Mouse (Mus musculus) forebrain, postnatal 0 days (tissue): ENCODE results near the gene Fam163b. TPM values are rescaled to one million over a fixed set of nuclear protein-coding genes. Genes with fewer than 3 reads are reported as not detected.
A peak's percentile ranks its signal among the peaks of the same experiment; 100 is the strongest.

ENCODE experiments used
- ATAC-seq: fragments of 200-750 bp; cut with Nextera tagmentation; 2 replicates; pipeline ENCODE4 v1.8.0; 2017; ENCODE audit warnings: mild to moderate bottlenecking, moderate library complexity
- DNase-seq: peaks from one replicate; pipeline ENCODE4 v3.0.0-alpha.2; 2015
- H3K27ac ChIP-seq: fragments of 300-500 bp; sonication (generic); 2 replicates; pipeline ENCODE4 v1.5.1; 2014; ENCODE audit warnings: low read depth, mild to moderate bottlenecking, antibody characterized with exemption, low read length, moderate library complexity, mixed read lengths
- H3K27me3 ChIP-seq: fragments of 300-500 bp; sonication (generic); 2 replicates; pipeline ENCODE4 v1.6.1; 2014; ENCODE audit warnings: mild to moderate bottlenecking, low read length, mixed read lengths; ENCODE audit not compliant: insufficient read depth
- H3K36me3 ChIP-seq: fragments of 300-500 bp; sonication (generic); 2 replicates; pipeline ENCODE4 v1.6.1; 2014; ENCODE audit warnings: mild to moderate bottlenecking, moderate library complexity; ENCODE audit not compliant: insufficient read depth
- H3K4me1 ChIP-seq: fragments of 300-500 bp; sonication (generic); 2 replicates; pipeline ENCODE4 v1.6.1; 2014; ENCODE audit warnings: antibody characterized with exemption; ENCODE audit not compliant: insufficient read depth
- H3K4me2 ChIP-seq: fragments of 300-500 bp; sonication (generic); 2 replicates; pipeline ENCODE4 v1.6.1; 2014; ENCODE audit warnings: low read depth, mild to moderate bottlenecking, moderate library complexity
- H3K4me3 ChIP-seq: fragments of 300-500 bp; sonication (generic); 2 replicates; pipeline ENCODE4 v1.5.1; 2014; ENCODE audit warnings: low read depth, low read length, mixed read lengths
- H3K9ac ChIP-seq: fragments of 300-500 bp; sonication (generic); 2 replicates; pipeline ENCODE4 v1.6.1; 2014; ENCODE audit warnings: mild to moderate bottlenecking
- H3K9me3 ChIP-seq: fragments of 300-500 bp; sonication (generic); 2 replicates; pipeline ENCODE4 v1.6.1; 2016; ENCODE audit warnings: low read length
- CTCF ChIP-seq: sonication (generic); IDR thresholded peaks from 2 replicates; pipeline ENCODE4 v1.5.1; 2016; ENCODE audit warnings: antibody characterized with exemption, control low read depth, low read depth
- WGBS: fragments of 180-500 bp; shearing (Covaris S2); extraction: QIAGEN DNeasy Blood & Tissue Kit; methylation state at CpG from one replicate; pipeline ENCODE4 v1.1.7; 2014; 5-methylcytosine and 5-hydroxymethylcytosine counted together
- polyA plus RNA-seq: library from polyadenylated mRNA; unstranded; fragments of >200 nt; fragmentation: Nextera tagmentation; extraction: Ambion mirVana; gene quantifications from 2 replicates; pipeline ENCODE4 v1.2.1, GENCODE M21; 2015
- total RNA-seq: library from RNA; depleted of rRNA; stranded (reverse); fragments of >200 nt; gene quantifications from 2 replicates; pipeline ENCODE4 v1.2.3, GENCODE M21; 2014

The Fam163b gene
- total and polyA plus RNA-seq, 2 experiments from 2014 or later = 7.8 to 23.9 TPM

DNA sequence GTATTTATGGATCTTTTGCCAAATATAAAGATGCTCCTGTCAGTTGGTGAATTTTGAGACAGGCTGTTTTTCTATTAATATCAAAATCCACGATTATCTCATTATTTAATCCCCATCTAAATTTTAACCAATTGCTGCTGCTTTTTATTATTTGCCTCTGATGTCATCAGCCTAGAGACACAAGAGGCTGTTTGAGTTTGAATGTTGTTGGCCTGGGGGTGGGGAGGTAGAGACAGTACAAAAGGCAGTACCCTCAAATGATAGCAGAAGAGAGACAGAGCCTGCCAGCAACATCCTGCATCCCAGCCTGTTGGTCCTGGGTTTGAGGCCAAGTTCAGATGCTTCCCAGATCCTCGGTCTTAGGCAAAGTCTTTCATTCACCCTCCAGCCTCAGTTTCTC lies 32.0 kb upstream of the Fam163b start:
- DNase-seq = peak; percentile 12
- Histone ChIP-seq H3K4me2 (no peak overlapping the region), H3K4me1 (no peaks in the 10 kb centered on the region), H3K4me3 (no peak overlapping the region), H3K27me3 (no peaks in the 10 kb centered on the region), H3K9me3 (no peaks in the 10 kb centered on the region), H3K36me3 (no peaks in the 10 kb centered on the region), H3K9ac (no peak overlapping the region), H3K27ac (peak overlapping the region; percentile 66)
- peak; percentile 86 for ATAC-seq
- no peak for TF ChIP-seq CTCF
- WGBS = 56% methylated on average over 2 of the region's 2 CpGs

- H3K9me3 ChIP-seq = no peaks in the 10 kb centered on the region
- TF ChIP-seq CTCF = no peak
- DNase-seq = no peak
- H3K36me3 ChIP-seq = no peaks in the 10 kb centered on the region
- H3K4me3 ChIP-seq = no peak overlapping the region
- no peak overlapping the region for H3K4me2 ChIP-seq
- no peak overlapping the region for H3K27ac ChIP-seq
- H3K27me3 ChIP-seq = no peaks in the 10 kb centered on the region
- 0 out of 2 replicates have a peak, but pooled peaks cover 3% of the 10 kb centered on the region for H3K4me1 ChIP-seq
- ATAC-seq = no peak
- H3K9ac ChIP-seq = no peak overlapping the region
- WGBS = 29% methylated on average over 2 of the region's 2 CpGs
These were observed 24.7 kb upstream of the Fam163b start for GRCm38 (mm10) chr2:27166999-27167398.

DNA sequence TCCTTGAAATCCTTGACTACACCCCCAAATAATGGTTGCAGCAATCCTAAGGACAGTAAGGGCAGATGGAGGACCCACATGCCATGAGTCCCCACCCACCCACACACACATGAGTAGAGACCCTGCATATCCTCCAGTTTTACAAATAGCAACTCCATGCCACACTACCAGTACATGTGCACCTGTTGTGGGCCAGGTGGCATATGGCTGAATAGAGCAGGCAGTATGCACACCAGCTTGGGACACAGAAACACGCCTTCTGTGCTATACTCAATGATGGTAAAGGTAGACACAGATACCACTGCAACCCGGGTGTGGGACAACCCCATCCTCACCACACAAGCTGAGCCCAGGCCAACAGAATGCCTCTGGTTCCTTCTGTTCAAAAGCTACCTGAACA lies 23.8 kb upstream of the Fam163b start:
- ATAC-seq = no peak
- Histone ChIP-seq H3K9me3 (no peaks in the 10 kb centered on the region), H3K4me1 (0 out of 2 replicates have a peak, but pooled peaks cover 3% of the 10 kb centered on the region), H3K36me3 (no peaks in the 10 kb centered on the region), H3K27me3 (no peaks in the 10 kb centered on the region), H3K4me2 (no peak overlapping the region), H3K4me3 (no peak overlapping the region), H3K27ac (no peak overlapping the region), H3K9ac (no peak overlapping the region)
- 83% methylated on average over 2 of the region's 2 CpGs for WGBS
- TF ChIP-seq CTCF = no peak
- DNase-seq = peak; percentile 21

GRCm38 (mm10) chr2:27164796-27165590 lies 22.7 kb upstream of the Fam163b start, which contains the start of gene Dbh:
Gene Dbh, plus strand, starts transcription at chr2:27165233.
- DNase-seq (peak; percentile 57), ATAC-seq (0 out of 2 replicates have a peak, but pooled peaks have one; percentile 25)
- H3K4me3 ChIP-seq = no peak within 1 kb of the TSS
- H3K9me3 ChIP-seq = no peaks in the 10 kb centered on the region
- H3K36me3 ChIP-seq = no peaks in the 10 kb centered on the region
- TF ChIP-seq CTCF = no peak
- no peak within 1 kb of the TSS for H3K9ac ChIP-seq
- WGBS = 71% methylated on average over 12 of the region's 12 CpGs
- H3K4me2 ChIP-seq = no peak within 1 kb of the TSS
- H3K27ac ChIP-seq = no peak within 1 kb of the TSS
- H3K27me3 ChIP-seq = no peaks in the 10 kb centered on the region
- H3K4me1 ChIP-seq = 0 out of 2 replicates have a peak, but pooled peaks cover 3% of the 10 kb centered on the region

DNA sequence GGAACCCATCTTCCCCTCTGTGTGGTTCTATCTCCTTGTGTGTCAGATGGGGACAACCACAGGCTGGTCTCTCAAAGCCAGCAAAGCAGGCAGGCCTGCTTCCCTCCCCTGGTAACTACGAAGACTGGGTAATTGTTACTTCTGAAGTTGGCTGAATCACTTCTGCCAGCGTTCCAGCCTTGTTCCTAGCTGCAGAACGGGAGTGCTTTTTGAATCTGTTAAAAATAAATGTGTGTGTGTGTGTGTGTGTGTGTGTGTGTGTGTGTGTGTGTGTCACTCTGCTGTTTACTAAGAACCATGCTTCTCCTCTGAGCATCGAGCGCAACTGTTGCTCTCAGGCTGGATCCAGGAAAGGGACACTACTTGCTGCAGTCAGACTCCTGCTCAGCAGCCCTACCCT lies 21.6 kb upstream of the Fam163b start:
- H3K9ac ChIP-seq = no peak overlapping the region
- H3K9me3 ChIP-seq = no peaks in the 10 kb centered on the region
- WGBS = 35% methylated on average over 5 of the region's 5 CpGs
- no peaks in the 10 kb centered on the region for H3K27me3 ChIP-seq
- no peak for TF ChIP-seq CTCF
- peak; percentile 58 for DNase-seq
- 0 out of 2 replicates have a peak, but pooled peaks cover 3% of the 10 kb centered on the region for H3K4me1 ChIP-seq
- no peaks in the 10 kb centered on the region for H3K36me3 ChIP-seq
- H3K4me3 ChIP-seq = no peak overlapping the region
- peak; percentile 44; the same call in 1 of the 2 replicates for ATAC-seq
- 0 out of 2 replicates have a peak overlapping the region, but pooled peaks have one; percentile 3 for H3K27ac ChIP-seq
- H3K4me2 ChIP-seq = no peak overlapping the region

- no peak overlapping the region for H3K4me2 ChIP-seq
- 0 out of 2 replicates have a peak, but pooled peaks cover 3% of the 10 kb centered on the region for H3K4me1 ChIP-seq
- no peak overlapping the region for H3K4me3 ChIP-seq
- no peak for TF ChIP-seq CTCF
- H3K27ac ChIP-seq = 0 out of 2 replicates have a peak overlapping the region, but pooled peaks have one; percentile 29
- H3K9me3 ChIP-seq = no peaks in the 10 kb centered on the region
- H3K9ac ChIP-seq = no peak overlapping the region
- ATAC-seq (0 out of 2 replicates have a peak, but pooled peaks have one; percentile 24), DNase-seq (no peak)
- H3K36me3 ChIP-seq = no peaks in the 10 kb centered on the region
- no peaks in the 10 kb centered on the region for H3K27me3 ChIP-seq
- WGBS = 46% methylated on average over 11 of the region's 11 CpGs
These were observed 20.4 kb upstream of the Fam163b start for GRCm38 (mm10) chr2:27162656-27163055.

GRCm38 (mm10) chr2:27161526-27161925 lies 19.2 kb upstream of the Fam163b start:
- no peak overlapping the region for H3K4me2 ChIP-seq
- H3K4me1 ChIP-seq = 0 out of 2 replicates have a peak, but pooled peaks cover 3% of the 10 kb centered on the region
- H3K27ac ChIP-seq = no peak overlapping the region
- WGBS = 85% methylated on average over 2 of the region's 2 CpGs
- H3K4me3 ChIP-seq = no peak overlapping the region
- TF ChIP-seq CTCF = no peak
- H3K9me3 ChIP-seq = no peaks in the 10 kb centered on the region
- no peak for ATAC-seq
- DNase-seq = no peak
- no peaks in the 10 kb centered on the region for H3K27me3 ChIP-seq
- H3K36me3 ChIP-seq = no peaks in the 10 kb centered on the region
- no peak overlapping the region for H3K9ac ChIP-seq
